Mouse (Mus musculus): ENCODE measurements around the gene Ankdd1a. TPM values are rescaled to one million over a fixed set of nuclear protein-coding genes. Genes with fewer than 3 reads are reported as not detected.

Gene Ankdd1a
- polyA plus RNA-seq, 1 experiment from 2014 or later, result not detected

GRCm38 (mm10) chr9:65556979-65557378 lies 37.0 kb upstream of the Ankdd1a start:
- Histone ChIP-seq H3K27me3 (ENCODE audit: control insufficient read depth, insufficient read depth, low read length) (no peaks in the 10 kb centered on the region), H3K9ac (replicated peaks; ENCODE audit: low read depth, low read length) (no peak overlapping the region), H3K4me2 (replicated peaks; ENCODE audit: low read depth, low read length) (no peak overlapping the region), H3K4me1 (ENCODE audit: control insufficient read depth, insufficient read depth, low read length) (peaks cover 22% of the 10 kb centered on the region), H3K4me3 (ENCODE audit: low read depth, low read length) (no peak overlapping the region), H3K9me3 (ENCODE audit: control insufficient read depth, low read depth, low read length) (no peaks in the 10 kb centered on the region), H3K36me3 (ENCODE audit: control insufficient read depth, insufficient read depth, low read length) (peaks cover 8% of the 10 kb centered on the region), H3K27ac (ENCODE audit: low read length) (no peak overlapping the region)
- no peak for ATAC-seq (ENCODE audit: insufficient number of reproducible peaks, insufficient read depth, low FRiP score, low read depth)
- 97% methylated on average over 5 of the region's 5 CpGs for WGBS

DNA sequence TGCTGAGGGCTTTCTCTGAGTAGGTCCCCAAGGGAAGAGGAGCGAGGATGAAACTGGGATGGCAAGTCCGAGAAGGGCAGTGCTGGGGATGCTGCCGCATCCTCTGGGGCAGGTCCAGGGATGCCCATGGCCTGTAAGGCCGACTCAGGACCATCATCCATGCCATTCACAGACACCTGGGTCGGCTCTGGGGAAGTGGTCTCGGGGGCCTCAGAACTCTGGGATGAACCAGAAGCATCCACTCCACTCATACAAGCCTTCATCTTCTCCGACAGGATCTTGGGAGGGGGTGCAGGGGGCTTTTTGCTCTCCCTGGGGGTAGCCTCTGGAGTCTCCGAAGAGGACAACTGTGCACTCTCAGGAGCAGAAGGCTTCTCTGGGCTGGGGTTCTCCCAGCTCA lies 36.4 kb upstream of the Ankdd1a start:
- Histone ChIP-seq H3K9me3 (ENCODE audit: control insufficient read depth, low read depth, low read length) (no peaks in the 10 kb centered on the region), H3K9ac (replicated peaks; ENCODE audit: low read depth, low read length) (no peak overlapping the region), H3K27me3 (ENCODE audit: control insufficient read depth, insufficient read depth, low read length) (no peaks in the 10 kb centered on the region), H3K4me1 (ENCODE audit: control insufficient read depth, insufficient read depth, low read length) (peaks cover 22% of the 10 kb centered on the region), H3K36me3 (ENCODE audit: control insufficient read depth, insufficient read depth, low read length) (peaks cover 8% of the 10 kb centered on the region), H3K4me3 (ENCODE audit: low read depth, low read length) (no peak overlapping the region), H3K4me2 (replicated peaks; ENCODE audit: low read depth, low read length) (no peak overlapping the region), H3K27ac (ENCODE audit: low read length) (peak overlapping the region; percentile 89; the same call in 1 of the 2 replicates)
- ATAC-seq (ENCODE audit: insufficient number of reproducible peaks, insufficient read depth, low FRiP score, low read depth), result no peak
- WGBS, result 95% methylated on average over 8 of the region's 8 CpGs

- Histone ChIP-seq H3K9me3 (ENCODE audit: control insufficient read depth, low read depth, low read length) (no peaks in the 10 kb centered on the region), H3K36me3 (ENCODE audit: control insufficient read depth, insufficient read depth, low read length) (peaks cover 8% of the 10 kb centered on the region), H3K4me1 (ENCODE audit: control insufficient read depth, insufficient read depth, low read length) (peaks cover 29% of the 10 kb centered on the region), H3K4me2 (replicated peaks; ENCODE audit: low read depth, low read length) (no peak overlapping the region), H3K9ac (replicated peaks; ENCODE audit: low read depth, low read length) (no peak overlapping the region), H3K27ac (ENCODE audit: low read length) (peak overlapping the region; percentile 89), H3K27me3 (ENCODE audit: control insufficient read depth, insufficient read depth, low read length) (no peaks in the 10 kb centered on the region), H3K4me3 (ENCODE audit: low read depth, low read length) (no peak overlapping the region)
- ATAC-seq (ENCODE audit: insufficient number of reproducible peaks, insufficient read depth, low FRiP score, low read depth), result no peak
- 57% methylated on average over 4 of the region's 4 CpGs for WGBS
These were observed 35.6 kb upstream of the Ankdd1a start for GRCm38 (mm10) chr9:65555621-65556020.

DNA sequence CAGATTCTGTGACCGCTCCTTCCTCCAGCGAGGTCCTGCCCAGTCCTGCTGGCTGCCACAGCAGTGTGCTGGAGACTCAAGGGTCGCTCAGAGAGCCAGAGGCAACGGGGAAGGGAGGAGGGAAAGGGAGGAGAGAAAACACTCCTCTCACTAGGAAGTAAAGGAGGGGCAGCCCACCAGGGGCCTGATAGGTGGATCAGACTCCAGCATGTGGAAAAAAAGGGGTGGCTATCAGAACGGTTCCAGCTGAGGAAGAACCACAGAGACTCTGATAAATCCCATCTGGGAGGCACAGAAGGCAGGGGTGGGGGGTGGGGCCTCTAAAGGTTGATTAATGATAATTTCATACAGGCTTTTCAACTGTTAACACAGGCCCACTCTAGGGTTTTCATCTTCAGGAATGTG lies 35.0 kb upstream of the Ankdd1a start:
- 6% methylated on average over 5 of the region's 5 CpGs for WGBS
- Histone ChIP-seq H3K4me2 (replicated peaks; ENCODE audit: low read depth, low read length) (peak overlapping the region; percentile 16; the same call in 1 of the 2 replicates), H3K9ac (replicated peaks; ENCODE audit: low read depth, low read length) (no peak overlapping the region)

GRCm38 (mm10) chr9:65552711-65553110 lies 32.7 kb upstream of the Ankdd1a start:
- Histone ChIP-seq H3K27ac (ENCODE audit: low read length) (no peak overlapping the region; the same call in 1 of the 2 replicates), H3K4me3 (ENCODE audit: low read depth, low read length) (no peak overlapping the region), H3K9ac (replicated peaks; ENCODE audit: low read depth, low read length) (no peak overlapping the region), H3K27me3 (ENCODE audit: control insufficient read depth, insufficient read depth, low read length) (no peaks in the 10 kb centered on the region), H3K4me2 (replicated peaks; ENCODE audit: low read depth, low read length) (no peak overlapping the region), H3K36me3 (ENCODE audit: control insufficient read depth, insufficient read depth, low read length) (peaks cover 3% of the 10 kb centered on the region), H3K9me3 (ENCODE audit: control insufficient read depth, low read depth, low read length) (no peaks in the 10 kb centered on the region), H3K4me1 (ENCODE audit: control insufficient read depth, insufficient read depth, low read length) (peaks cover 45% of the 10 kb centered on the region)
- WGBS, result 95% methylated on average over 2 of the region's 2 CpGs
- no peak for ATAC-seq (ENCODE audit: insufficient number of reproducible peaks, insufficient read depth, low FRiP score, low read depth)

More for the DNA sequence above, 35.0 kb upstream of the Ankdd1a start:
- Histone ChIP-seq H3K4me3 (ENCODE audit: low read depth, low read length) (no peak overlapping the region), H3K27me3 (ENCODE audit: control insufficient read depth, insufficient read depth, low read length) (no peaks in the 10 kb centered on the region), H3K36me3 (ENCODE audit: control insufficient read depth, insufficient read depth, low read length) (peaks cover 8% of the 10 kb centered on the region), H3K4me1 (ENCODE audit: control insufficient read depth, insufficient read depth, low read length) (peaks cover 35% of the 10 kb centered on the region), H3K9me3 (ENCODE audit: control insufficient read depth, low read depth, low read length) (no peaks in the 10 kb centered on the region), H3K27ac (ENCODE audit: low read length) (peak overlapping the region; percentile 91)
- ATAC-seq (ENCODE audit: insufficient number of reproducible peaks, insufficient read depth, low FRiP score, low read depth), result peak; percentile 80

GRCm38 (mm10) chr9:65552141-65552540 lies 32.1 kb upstream of the Ankdd1a start:
- no peaks in the 10 kb centered on the region for H3K27me3 ChIP-seq (ENCODE audit: control insufficient read depth, insufficient read depth, low read length)
- H3K9ac ChIP-seq (replicated peaks; ENCODE audit: low read depth, low read length), result no peak overlapping the region
- peaks cover 3% of the 10 kb centered on the region; the same call in 1 of the 2 replicates for H3K36me3 ChIP-seq (ENCODE audit: control insufficient read depth, insufficient read depth, low read length)
- H3K4me3 ChIP-seq (ENCODE audit: low read depth, low read length), result no peak overlapping the region
- ATAC-seq (ENCODE audit: insufficient number of reproducible peaks, insufficient read depth, low FRiP score, low read depth), result no peak
- no peaks in the 10 kb centered on the region for H3K9me3 ChIP-seq (ENCODE audit: control insufficient read depth, low read depth, low read length)
- H3K4me1 ChIP-seq (ENCODE audit: control insufficient read depth, insufficient read depth, low read length), result peaks cover 48% of the 10 kb centered on the region
- peak overlapping the region; percentile 92; the same call in 1 of the 2 replicates for H3K27ac ChIP-seq (ENCODE audit: low read length)
- WGBS, result 86% methylated on average over 5 of the region's 5 CpGs
- no peak overlapping the region for H3K4me2 ChIP-seq (replicated peaks; ENCODE audit: low read depth, low read length)

- no peaks in the 10 kb centered on the region; the same call in 1 of the 2 replicates for H3K36me3 ChIP-seq (ENCODE audit: control insufficient read depth, insufficient read depth, low read length)
- 6% methylated on average over 5 of the region's 5 CpGs for WGBS
- H3K4me1 ChIP-seq (ENCODE audit: control insufficient read depth, insufficient read depth, low read length), result peaks cover 47% of the 10 kb centered on the region
- H3K4me3 ChIP-seq (ENCODE audit: low read depth, low read length), result no peak overlapping the region
- no peak overlapping the region for H3K4me2 ChIP-seq (replicated peaks; ENCODE audit: low read depth, low read length)
- H3K9ac ChIP-seq (replicated peaks; ENCODE audit: low read depth, low read length), result no peak overlapping the region
- ATAC-seq (ENCODE audit: insufficient number of reproducible peaks, insufficient read depth, low FRiP score, low read depth), result peak; percentile 82
- H3K27me3 ChIP-seq (ENCODE audit: control insufficient read depth, insufficient read depth, low read length), result no peaks in the 10 kb centered on the region
- no peaks in the 10 kb centered on the region for H3K9me3 ChIP-seq (ENCODE audit: control insufficient read depth, low read depth, low read length)
- H3K27ac ChIP-seq (ENCODE audit: low read length), result peak overlapping the region; percentile 92
These were observed 31.0 kb upstream of the Ankdd1a start for GRCm38 (mm10) chr9:65551035-65551434.

- H3K4me1 ChIP-seq (ENCODE audit: control insufficient read depth, insufficient read depth, low read length), result peaks cover 39% of the 10 kb centered on the region
- WGBS, result 20% methylated on average over 7 of the region's 7 CpGs
- H3K4me3 ChIP-seq (ENCODE audit: low read depth, low read length), result no peak overlapping the region
- no peak overlapping the region for H3K9ac ChIP-seq (replicated peaks; ENCODE audit: low read depth, low read length)
- H3K4me2 ChIP-seq (replicated peaks; ENCODE audit: low read depth, low read length), result no peak overlapping the region
- no peaks in the 10 kb centered on the region for H3K9me3 ChIP-seq (ENCODE audit: control insufficient read depth, low read depth, low read length)
- H3K27ac ChIP-seq (ENCODE audit: low read length), result peak overlapping the region; percentile 92
- H3K27me3 ChIP-seq (ENCODE audit: control insufficient read depth, insufficient read depth, low read length), result no peaks in the 10 kb centered on the region
- ATAC-seq (ENCODE audit: insufficient number of reproducible peaks, insufficient read depth, low FRiP score, low read depth), result no peak
- H3K36me3 ChIP-seq (ENCODE audit: control insufficient read depth, insufficient read depth, low read length), result no peaks in the 10 kb centered on the region; the same call in 1 of the 2 replicates
These were observed 30.3 kb upstream of the Ankdd1a start for GRCm38 (mm10) chr9:65550079-65550831.

Data from stomach, embryonic 14.5 days (tissue).